Mouse (Mus musculus) testis, adult 2 months (tissue): ENCODE results near the gene Hdac7.

Experiments used
- CTCF ChIP-seq: fragments of 200-500 bp; IDR thresholded peaks from 2 replicates; pipeline ENCODE4 v1.5.1; 2012; ENCODE audit warnings: low read depth, mild to moderate bottlenecking, inconsistent platforms, low read length, moderate library complexity; ENCODE audit not compliant: control insufficient read depth, insufficient read depth, insufficient replicate concordance
- POLR2A ChIP-seq: fragments of 200-500 bp; IDR thresholded peaks from 2 replicates; pipeline ENCODE4 v1.6.1; 2012; ENCODE audit warnings: low read depth, mild to moderate bottlenecking, inconsistent platforms, low read length, moderate library complexity; ENCODE audit not compliant: control insufficient read depth

- TF ChIP-seq CTCF (peak; percentile 37; the same call in 1 of the 2 replicates), POLR2A (no peak)
These were observed 92.6 kb downstream of the Hdac7 start for GRCm38 (mm10) chr15:97751676-97752075.
